Mouse (Mus musculus) kidney, adult 2 months (tissue): ENCODE measurements around the gene Gm28230. TPM values are rescaled to one million over a fixed set of nuclear protein-coding genes. Genes with fewer than 3 reads are reported as not detected.

Source experiments
- DNase-seq: peaks from one replicate; pipeline ENCODE4 v3.0.0; 2021
- H3K27ac ChIP-seq: fragments of 200-500 bp; 2 replicates; pipeline ENCODE4 v1.5.1; 2012; ENCODE audit warnings: low read depth, low read length, control low read depth, inconsistent platforms; ENCODE audit not compliant: insufficient read depth
- H3K27me3 ChIP-seq: fragments of 200-500 bp; replicated peaks from 2 replicates; pipeline ENCODE4 v1.6.1; 2012; ENCODE audit warnings: mild to moderate bottlenecking, moderate library complexity, low read length, inconsistent platforms; ENCODE audit not compliant: control insufficient read depth, insufficient read depth
- H3K36me3 ChIP-seq: fragments of 200-500 bp; 2 replicates; pipeline ENCODE4 v1.6.1; 2012; ENCODE audit warnings: mild to moderate bottlenecking, moderate library complexity, low read length, inconsistent platforms; ENCODE audit not compliant: control insufficient read depth, insufficient read depth
- H3K4me1 ChIP-seq: fragments of 200-500 bp; 2 replicates; pipeline ENCODE4 v1.6.1; 2011; ENCODE audit warnings: low read length; ENCODE audit not compliant: control insufficient read depth, insufficient read depth
- H3K4me3 ChIP-seq: fragments of 200-500 bp; 2 replicates; pipeline ENCODE4 v1.5.1; 2011; ENCODE audit warnings: mild to moderate bottlenecking, low read depth, low read length, control low read depth; ENCODE audit not compliant: insufficient read depth
- CTCF ChIP-seq: fragments of 200-500 bp; conservative IDR thresholded peaks from 2 replicates; pipeline ENCODE4 v1.5.1; 2011; ENCODE audit warnings: low read depth, mild to moderate bottlenecking, control low read depth, low read length, moderate library complexity, mixed read lengths; ENCODE audit not compliant: insufficient read depth, insufficient read length
- POLR2A ChIP-seq: fragments of 200-500 bp; IDR thresholded peaks from one replicate; pipeline ENCODE4 v1.6.1; 2011; ENCODE audit warnings: low read depth, low read length, control low read depth
- WGBS: fragments of 180-500 bp; shearing (Covaris S2); methylation state at CpG from one replicate; pipeline ENCODE4 v1.1.7; 2018; 5-methylcytosine and 5-hydroxymethylcytosine counted together
- polyA plus RNA-seq: library from polyadenylated mRNA; depleted of rRNA; stranded (reverse); fragments of >200 nt; gene quantifications from 2 replicates; pipeline ENCODE4 v1.2.3, GENCODE M21; 2012

The Gm28230 gene
- polyA plus RNA-seq, 1 experiment: 5.5 TPM

DNA sequence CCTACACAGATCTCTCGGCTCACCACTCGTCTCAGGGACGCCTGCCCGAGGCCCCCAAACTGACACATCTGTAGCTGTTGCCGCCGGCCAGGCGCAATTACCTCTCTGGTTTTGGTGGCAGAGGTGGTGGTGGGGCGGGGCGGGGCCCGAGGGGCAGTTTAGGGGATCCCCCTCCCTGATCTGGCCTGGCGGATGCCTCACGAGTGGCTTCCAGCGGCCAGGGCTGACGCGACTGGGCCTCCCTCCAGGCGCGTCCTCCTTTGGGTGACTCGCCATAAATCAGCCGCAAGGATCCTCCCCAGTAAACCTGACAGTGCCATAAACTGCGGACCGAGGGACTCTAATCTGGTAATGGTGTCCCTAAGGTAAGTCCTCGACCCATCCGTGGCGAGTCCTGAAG lies 20.5 kb downstream of the Gm28230 start:
- TF ChIP-seq POLR2A: no peak
- no peak for TF ChIP-seq CTCF
- no peak for DNase-seq
- no peak overlapping the region for H3K4me3 ChIP-seq
- H3K4me1 ChIP-seq: 0 out of 2 replicates have a peak, but pooled peaks cover 3% of the 10 kb centered on the region
- H3K27me3 ChIP-seq: no peaks in the 10 kb centered on the region
- 61% methylated on average over 24 of the region's 24 CpGs for WGBS
- H3K36me3 ChIP-seq: no peaks in the 10 kb centered on the region
- no peak overlapping the region for H3K27ac ChIP-seq

- Histone ChIP-seq H3K27me3 (peaks cover 2% of the 10 kb centered on the region; the same call in 1 of the 2 replicates), H3K27ac (no peak overlapping the region), H3K4me1 (0 out of 2 replicates have a peak, but pooled peaks cover 3% of the 10 kb centered on the region), H3K36me3 (no peaks in the 10 kb centered on the region), H3K4me3 (no peak overlapping the region)
- no peak for DNase-seq
- 86% methylated on average over 11 of the region's 11 CpGs for WGBS
- TF ChIP-seq CTCF (no peak), POLR2A (no peak)
These were observed 21.2 kb downstream of the Gm28230 start for GRCm38 (mm10) chr2:74747661-74748141.

- Histone ChIP-seq H3K4me1 (0 out of 2 replicates have a peak, but pooled peaks cover 3% of the 10 kb centered on the region), H3K27ac (no peak overlapping the region), H3K27me3 (peaks cover 4% of the 10 kb centered on the region; the same call in 1 of the 2 replicates), H3K4me3 (no peak overlapping the region), H3K36me3 (no peaks in the 10 kb centered on the region)
- WGBS: 79% methylated on average over 9 of the region's 9 CpGs
- TF ChIP-seq POLR2A (no peak), CTCF (no peak)
- DNase-seq: no peak
These were observed 22.0 kb downstream of the Gm28230 start for GRCm38 (mm10) chr2:74748436-74748995.

DNA sequence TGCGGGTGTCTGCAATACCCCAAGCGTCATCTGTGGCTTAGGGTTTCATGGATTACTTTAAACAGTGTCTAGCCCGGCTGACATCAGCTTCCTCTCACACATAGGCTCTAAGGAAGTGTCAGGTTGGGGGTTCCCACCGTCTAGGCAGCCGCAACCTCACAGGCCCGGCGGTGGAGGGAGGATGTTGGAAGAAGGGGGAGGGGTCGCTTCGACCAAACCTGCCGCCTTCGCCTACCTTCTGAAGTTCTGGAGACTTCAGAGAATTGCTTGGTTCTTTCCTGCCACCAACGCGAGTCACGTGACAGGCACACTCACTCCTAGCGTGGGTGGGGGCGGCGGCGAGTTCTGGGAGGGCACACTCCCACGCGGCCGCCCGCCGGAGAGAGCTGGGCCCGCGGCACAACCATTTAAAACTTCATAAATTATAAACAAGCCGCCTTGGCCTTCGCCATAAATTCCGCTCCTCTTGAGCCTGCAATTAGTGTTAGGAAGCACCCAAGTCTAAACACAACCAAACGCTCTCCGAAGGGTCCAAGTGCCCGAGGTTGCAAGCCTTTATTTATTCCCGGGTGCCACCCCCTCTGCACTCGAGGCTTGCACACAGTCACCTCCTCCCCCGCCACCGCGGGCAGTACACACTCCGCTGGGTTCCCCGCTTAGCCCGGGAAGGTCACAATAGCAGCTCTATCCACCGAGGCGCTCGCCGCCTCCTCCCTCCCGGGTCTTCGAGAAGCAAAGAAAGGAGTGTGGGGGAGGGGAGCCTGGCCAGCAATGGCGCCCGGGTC lies 23.0 kb downstream of the Gm28230 start:
- H3K4me3 ChIP-seq: peak overlapping the region; percentile 21
- DNase-seq: peak; percentile 64
- 0 out of 2 replicates have a peak, but pooled peaks cover 3% of the 10 kb centered on the region for H3K4me1 ChIP-seq
- no peaks in the 10 kb centered on the region for H3K36me3 ChIP-seq
- no peak for TF ChIP-seq POLR2A
- no peak for TF ChIP-seq CTCF
- WGBS: 3% methylated on average over 47 of the region's 47 CpGs
- no peak overlapping the region for H3K27ac ChIP-seq
- H3K27me3 ChIP-seq: peaks cover 4% of the 10 kb centered on the region; the same call in 1 of the 2 replicates

GRCm38 (mm10) chr2:74750731-74751250 lies 24.3 kb downstream of the Gm28230 start:
- H3K4me1 ChIP-seq: 0 out of 2 replicates have a peak, but pooled peaks cover 3% of the 10 kb centered on the region

GRCm38 (mm10) chr2:74751861-74752260 lies 25.3 kb downstream of the Gm28230 start:
- no peak overlapping the region for H3K27ac ChIP-seq
- peaks cover 4% of the 10 kb centered on the region; the same call in 1 of the 2 replicates for H3K27me3 ChIP-seq
- H3K4me1 ChIP-seq: 0 out of 2 replicates have a peak, but pooled peaks cover 3% of the 10 kb centered on the region
- H3K36me3 ChIP-seq: no peaks in the 10 kb centered on the region
- no peak overlapping the region for H3K4me3 ChIP-seq
- DNase-seq: no peak
- TF ChIP-seq CTCF (no peak), POLR2A (no peak)
- 98% methylated on average over 1 of the region's 1 CpGs for WGBS

More at GRCm38 (mm10) chr2:74750731-74751250, 24.3 kb downstream of the Gm28230 start:
- H3K27me3 ChIP-seq: peaks cover 4% of the 10 kb centered on the region; the same call in 1 of the 2 replicates
- 85% methylated on average over 5 of the region's 5 CpGs for WGBS
- H3K36me3 ChIP-seq: no peaks in the 10 kb centered on the region
- TF ChIP-seq CTCF (no peak), POLR2A (no peak)
- no peak overlapping the region for H3K4me3 ChIP-seq
- no peak for DNase-seq
- H3K27ac ChIP-seq: no peak overlapping the region
